Mouse (Mus musculus) heart, postnatal 0 days (tissue): ENCODE measurements at regions not wholly inside any gene's neighbourhood (a gene's known extent, or its start where the extent isn't known, plus 50 kb on each side); places are given as distances from the start of the nearest gene placed in this dataset.

ENCODE experiments used
- CTCF ChIP-seq: IDR thresholded peaks from 2 replicates; pipeline ENCODE4 v1.5.1; 2016; ENCODE audit warnings: antibody characterized with exemption, control low read depth, low read depth
- EP300 ChIP-seq: IDR thresholded peaks from 2 replicates; pipeline ENCODE4 v1.6.1; 2016; ENCODE audit warnings: antibody characterized with exemption, low read depth

GRCm38 (mm10) chr7:116615984-116616383 lies 111.8 kb downstream of the Nucb2 start:
- no peak for TF ChIP-seq CTCF
- no peak for TF ChIP-seq EP300
